Mouse (Mus musculus) embryonic facial prominence, embryonic 12.5 days (tissue): ENCODE data around the gene Pgap1. TPM values are rescaled to one million over a fixed set of nuclear protein-coding genes. Genes with fewer than 3 reads are reported as not detected.
A peak's percentile ranks its signal among the peaks of the same experiment; 100 is the strongest.

ENCODE experiments used
- ATAC-seq: fragments of 200-750 bp; cut with Nextera tagmentation; 2 replicates; pipeline ENCODE4 v1.8.0; 2017; ENCODE audit not compliant: insufficient number of reproducible peaks, insufficient read depth, low FRiP score, low TSS enrichment
- H3K27ac ChIP-seq: fragments of 300-500 bp; sonication (generic); 2 replicates; pipeline ENCODE4 v1.5.1; 2016; ENCODE audit warnings: mild to moderate bottlenecking
- H3K27me3 ChIP-seq: fragments of 300-500 bp; sonication (generic); 2 replicates; pipeline ENCODE4 v1.6.1; 2016; ENCODE audit warnings: mild to moderate bottlenecking, moderate library complexity
- H3K36me3 ChIP-seq: fragments of 300-500 bp; sonication (generic); 2 replicates; pipeline ENCODE4 v1.6.1; 2016; ENCODE audit warnings: mild to moderate bottlenecking
- H3K4me1 ChIP-seq: fragments of 300-500 bp; sonication (generic); 2 replicates; pipeline ENCODE4 v1.6.1; 2016
- H3K4me2 ChIP-seq: fragments of 300-500 bp; sonication (generic); replicated peaks from 2 replicates; pipeline ENCODE4 v1.6.1; 2016; ENCODE audit warnings: mild to moderate bottlenecking, moderate library complexity
- H3K4me3 ChIP-seq: fragments of 300-500 bp; sonication (generic); 2 replicates; pipeline ENCODE4 v1.5.1; 2016; ENCODE audit warnings: mild to moderate bottlenecking
- H3K9ac ChIP-seq: fragments of 300-500 bp; sonication (generic); 2 replicates; pipeline ENCODE4 v1.6.1; 2016; ENCODE audit warnings: mild to moderate bottlenecking, moderate library complexity
- H3K9me3 ChIP-seq: fragments of 300-500 bp; sonication (generic); 2 replicates; pipeline ENCODE4 v1.6.1; 2016; ENCODE audit warnings: mild to moderate bottlenecking, moderate library complexity
- WGBS: fragments of 180-500 bp; shearing (Covaris S2); methylation state at CpG from one replicate; pipeline ENCODE4 v1.1.7; 2016; 5-methylcytosine and 5-hydroxymethylcytosine counted together
- polyA plus RNA-seq: library from polyadenylated mRNA; unstranded; fragments of >200 nt; fragmentation: Nextera tagmentation; extraction: Ambion mirVana; gene quantifications from 2 replicates; pipeline ENCODE4 v1.2.1, GENCODE M21; 2016

Gene Pgap1
- 6.4 and 8.3 TPM in 2 replicates for polyA plus RNA-seq

GRCm38 (mm10) chr1:54557301-54558229, at the start of gene Pgap1:
Gene Pgap1, minus strand, starts transcription at chr1:54557684.
- under 1% methylated on average over 54 of the region's 59 CpGs for WGBS
- 0 out of 2 replicates have a peak within 1 kb of the TSS, but pooled peaks have one; percentile 17 for H3K27ac ChIP-seq
- H3K4me1 ChIP-seq = no peaks in the 10 kb centered on the region
- peak within 1 kb of the TSS; percentile 73 for H3K4me3 ChIP-seq
- no peaks in the 10 kb centered on the region for H3K36me3 ChIP-seq
- H3K27me3 ChIP-seq = no peaks in the 10 kb centered on the region
- peak within 1 kb of the TSS; percentile 92 for H3K4me2 ChIP-seq
- peak within 1 kb of the TSS; percentile 74 for H3K9ac ChIP-seq
- H3K9me3 ChIP-seq = no peaks in the 10 kb centered on the region
- ATAC-seq = peak; percentile 99

- Histone ChIP-seq H3K9ac (no peak overlapping the region), H3K9me3 (no peaks in the 10 kb centered on the region), H3K4me2 (no peak overlapping the region), H3K27ac (no peak overlapping the region), H3K36me3 (no peaks in the 10 kb centered on the region), H3K27me3 (no peaks in the 10 kb centered on the region), H3K4me3 (no peak overlapping the region), H3K4me1 (no peaks in the 10 kb centered on the region)
- ATAC-seq = no peak
- WGBS = 77% methylated on average over 1 of the region's 1 CpGs
Measured at GRCm38 (mm10) chr1:54606936-54607335, 49.5 kb upstream of the Pgap1 start.

- H3K4me2 ChIP-seq = no peak overlapping the region
- no peak overlapping the region for H3K4me3 ChIP-seq
- no peak overlapping the region for H3K27ac ChIP-seq
- WGBS = 90% methylated on average over 9 of the region's 9 CpGs
- H3K9me3 ChIP-seq = no peaks in the 10 kb centered on the region
- no peaks in the 10 kb centered on the region for H3K4me1 ChIP-seq
- ATAC-seq = no peak
- no peak overlapping the region for H3K9ac ChIP-seq
- no peaks in the 10 kb centered on the region for H3K27me3 ChIP-seq
- H3K36me3 ChIP-seq = no peaks in the 10 kb centered on the region
Measured at GRCm38 (mm10) chr1:54601692-54602091, 44.2 kb upstream of the Pgap1 start.

GRCm38 (mm10) chr1:54600275-54600674, 42.8 kb upstream of the Pgap1 start:
- Histone ChIP-seq H3K9ac (no peak overlapping the region), H3K36me3 (no peaks in the 10 kb centered on the region), H3K4me3 (no peak overlapping the region), H3K9me3 (no peaks in the 10 kb centered on the region), H3K4me1 (no peaks in the 10 kb centered on the region), H3K4me2 (no peak overlapping the region), H3K27ac (no peak overlapping the region), H3K27me3 (no peaks in the 10 kb centered on the region)
- WGBS = 86% methylated on average over 1 of the region's 1 CpGs
- no peak for ATAC-seq

GRCm38 (mm10) chr1:54597594-54598217, 40.2 kb upstream of the Pgap1 start:
- Histone ChIP-seq H3K4me3 (no peak overlapping the region), H3K9ac (no peak overlapping the region), H3K9me3 (no peaks in the 10 kb centered on the region), H3K4me1 (no peaks in the 10 kb centered on the region), H3K4me2 (no peak overlapping the region), H3K27me3 (no peaks in the 10 kb centered on the region), H3K27ac (no peak overlapping the region), H3K36me3 (no peaks in the 10 kb centered on the region)
- 72% methylated on average over 4 of the region's 4 CpGs for WGBS
- no peak for ATAC-seq

GRCm38 (mm10) chr1:54596151-54596550, 38.7 kb upstream of the Pgap1 start:
- Histone ChIP-seq H3K9ac (no peak overlapping the region), H3K27ac (no peak overlapping the region), H3K4me1 (no peaks in the 10 kb centered on the region), H3K27me3 (no peaks in the 10 kb centered on the region), H3K4me2 (no peak overlapping the region), H3K9me3 (no peaks in the 10 kb centered on the region), H3K4me3 (no peak overlapping the region), H3K36me3 (no peaks in the 10 kb centered on the region)
- no peak for ATAC-seq
- 78% methylated on average over 2 of the region's 2 CpGs for WGBS

- Histone ChIP-seq H3K4me1 (no peaks in the 10 kb centered on the region), H3K9me3 (no peaks in the 10 kb centered on the region), H3K4me3 (no peak overlapping the region), H3K4me2 (no peak overlapping the region), H3K27me3 (no peaks in the 10 kb centered on the region), H3K9ac (no peak overlapping the region), H3K36me3 (no peaks in the 10 kb centered on the region), H3K27ac (no peak overlapping the region)
- 86% methylated on average over 5 of the region's 5 CpGs for WGBS
- no peak for ATAC-seq
Measured at GRCm38 (mm10) chr1:54587076-54587475, 29.6 kb upstream of the Pgap1 start.

GRCm38 (mm10) chr1:54585971-54586555, 28.6 kb upstream of the Pgap1 start:
- no peaks in the 10 kb centered on the region for H3K9me3 ChIP-seq
- ATAC-seq = no peak
- H3K9ac ChIP-seq = no peak overlapping the region
- H3K4me2 ChIP-seq = no peak overlapping the region
- H3K4me1 ChIP-seq = no peaks in the 10 kb centered on the region
- no peak overlapping the region for H3K27ac ChIP-seq
- H3K4me3 ChIP-seq = no peak overlapping the region
- 51% methylated on average over 5 of the region's 5 CpGs for WGBS
- no peaks in the 10 kb centered on the region for H3K36me3 ChIP-seq
- H3K27me3 ChIP-seq = no peaks in the 10 kb centered on the region

GRCm38 (mm10) chr1:54585278-54585846, 27.9 kb upstream of the Pgap1 start:
- 17% methylated on average over 9 of the region's 9 CpGs for WGBS
- Histone ChIP-seq H3K27ac (no peak overlapping the region), H3K4me3 (no peak overlapping the region), H3K27me3 (no peaks in the 10 kb centered on the region), H3K9me3 (no peaks in the 10 kb centered on the region), H3K9ac (no peak overlapping the region), H3K4me1 (no peaks in the 10 kb centered on the region), H3K36me3 (no peaks in the 10 kb centered on the region), H3K4me2 (no peak overlapping the region)
- no peak for ATAC-seq

GRCm38 (mm10) chr1:54584588-54585277, 27.2 kb upstream of the Pgap1 start:
- no peaks in the 10 kb centered on the region for H3K36me3 ChIP-seq
- H3K9ac ChIP-seq = no peak overlapping the region
- WGBS = 44% methylated on average over 2 of the region's 2 CpGs
- H3K4me2 ChIP-seq = no peak overlapping the region
- no peaks in the 10 kb centered on the region for H3K27me3 ChIP-seq
- no peak overlapping the region for H3K4me3 ChIP-seq
- ATAC-seq = no peak
- no peaks in the 10 kb centered on the region for H3K9me3 ChIP-seq
- H3K27ac ChIP-seq = no peak overlapping the region
- no peaks in the 10 kb centered on the region for H3K4me1 ChIP-seq
